Mouse (Mus musculus) c-Kit-negative CD71-positive TER-119-positive erythroid progenitor cells, embryonic 14.5 days (primary cell): ENCODE measurements around the gene Gatad2b.
"Not testable (repeated sequence)": the region's sequence is repeated elsewhere in the genome, so short reads cannot be mapped to it uniquely, and the experiment has no call there.

Experiments used
- DNase-seq: peaks from one replicate; pipeline ENCODE4 v3.0.0-alpha.2; 2013; ENCODE audit warnings: low read depth, low spot score

Gene Gatad2b

DNA sequence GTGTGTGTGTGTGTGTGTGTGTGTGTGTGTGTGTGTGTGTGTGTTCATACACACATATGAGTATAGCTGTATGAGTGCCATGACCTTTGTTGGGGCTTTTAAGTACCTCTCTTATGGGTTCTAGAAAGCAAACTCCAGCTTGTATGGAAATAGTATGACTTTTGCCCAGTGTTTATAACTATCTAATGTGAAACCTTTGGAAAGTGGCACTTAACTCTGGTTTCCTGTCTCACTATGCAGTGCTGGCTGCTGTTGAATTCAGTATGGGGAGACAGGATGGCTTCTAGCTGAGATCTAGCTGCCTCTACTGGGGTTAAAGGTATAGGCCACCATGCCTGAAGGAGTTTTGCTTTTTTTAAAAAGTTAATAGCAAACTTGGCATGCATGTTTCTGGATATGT is 16.6 kb downstream of the Gatad2b start:
- DNase-seq, result no peak

DNA sequence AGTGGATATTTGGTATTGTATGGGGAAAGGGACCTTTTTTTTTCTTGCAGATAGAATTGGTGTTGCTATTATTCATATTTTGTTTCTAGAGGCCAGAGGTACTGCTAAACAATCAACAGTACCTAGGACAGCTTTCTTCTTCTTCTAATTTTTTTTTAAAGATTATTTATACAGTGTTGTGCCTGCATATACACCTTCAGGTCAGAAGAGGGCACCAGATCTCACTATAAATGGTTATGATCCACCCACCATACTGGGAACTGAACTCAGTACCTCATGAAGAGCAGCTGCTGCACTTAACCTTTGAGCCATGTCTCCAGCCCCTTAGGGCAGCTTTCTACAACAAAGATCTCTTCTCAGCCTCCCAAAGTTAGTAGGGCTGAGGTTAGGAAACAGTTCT is 20.4 kb downstream of the Gatad2b start:
- peak; percentile 24 for DNase-seq

DNA sequence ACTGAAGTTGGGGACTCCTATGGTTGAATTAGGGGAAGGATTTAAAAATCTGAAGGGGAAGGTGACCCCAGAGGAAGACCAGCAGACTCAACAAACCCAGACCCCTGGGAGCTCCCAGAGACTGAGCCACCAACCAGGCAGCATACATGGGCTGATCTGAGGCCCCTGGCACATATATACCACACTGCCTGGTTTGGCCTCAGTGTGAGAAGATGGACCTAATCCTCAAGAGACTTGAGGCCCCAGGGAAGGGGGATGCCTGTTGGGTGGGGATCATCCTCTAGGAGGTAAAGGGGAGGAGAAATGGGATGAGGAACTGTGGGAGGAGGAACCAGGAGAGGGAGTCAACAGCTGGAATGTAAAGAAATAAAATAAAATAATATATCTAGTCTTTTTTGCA is 21.3 kb downstream of the Gatad2b start:
- no peak for DNase-seq

DNA sequence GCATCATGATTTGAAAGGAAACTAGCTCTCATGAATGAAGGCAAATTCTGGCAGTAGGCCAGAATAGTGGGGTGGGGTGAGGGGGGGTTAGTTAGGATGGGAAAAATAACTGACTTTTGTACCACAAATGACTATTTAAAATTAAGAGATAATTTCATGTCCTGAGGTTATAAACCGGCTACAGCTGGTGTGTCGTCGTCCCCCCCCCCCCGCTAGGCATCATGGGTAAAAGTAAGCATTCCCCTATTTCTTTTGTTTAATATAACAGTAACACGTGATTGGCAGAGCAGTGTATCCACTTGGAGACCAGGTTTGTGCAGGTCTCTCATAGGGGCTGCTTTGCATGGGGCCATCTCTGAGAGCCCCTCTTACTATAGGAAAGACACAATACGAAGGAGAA is 29.3 kb downstream of the Gatad2b start:
- no peak for DNase-seq

DNA sequence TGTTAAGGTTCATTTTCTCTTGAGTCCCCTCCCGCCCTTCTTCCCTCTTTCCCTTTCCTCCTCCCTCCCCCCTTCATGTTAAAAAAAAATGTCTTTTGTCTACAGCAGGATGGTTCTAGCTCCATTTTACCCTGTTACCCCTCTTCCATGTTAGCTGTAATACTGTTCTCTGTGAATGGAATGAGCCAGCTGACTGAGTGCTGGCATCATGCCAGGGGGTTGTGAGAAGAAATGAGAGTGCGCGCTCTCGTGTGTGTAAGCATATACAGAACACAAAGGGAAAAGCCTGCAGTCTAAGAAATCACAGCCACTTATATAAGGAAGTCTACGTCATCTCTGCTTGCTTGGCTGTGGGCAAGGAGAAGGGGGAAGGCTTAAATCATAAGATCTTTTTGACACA is 30.1 kb downstream of the Gatad2b start:
- DNase-seq, result no peak

DNA sequence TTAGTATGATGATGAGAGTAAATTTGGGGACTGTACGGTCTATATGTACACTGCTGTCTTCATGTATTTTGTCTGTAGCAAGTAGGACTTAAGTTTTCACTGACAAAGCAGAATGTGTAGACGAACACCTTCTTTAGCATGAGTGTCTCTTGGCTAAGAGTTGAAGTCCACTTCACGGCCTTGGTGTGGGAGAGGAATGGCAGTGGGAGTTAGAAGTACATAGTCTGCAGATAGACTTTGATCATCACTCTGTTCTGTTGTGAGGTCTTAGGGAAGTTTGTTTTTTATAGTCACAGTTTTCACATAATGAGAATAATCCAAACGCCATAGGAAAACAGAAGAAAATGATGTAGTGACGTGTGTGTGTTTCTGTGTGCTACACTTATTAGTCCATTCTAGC is 39.5 kb downstream of the Gatad2b start:
- no peak for DNase-seq

DNA sequence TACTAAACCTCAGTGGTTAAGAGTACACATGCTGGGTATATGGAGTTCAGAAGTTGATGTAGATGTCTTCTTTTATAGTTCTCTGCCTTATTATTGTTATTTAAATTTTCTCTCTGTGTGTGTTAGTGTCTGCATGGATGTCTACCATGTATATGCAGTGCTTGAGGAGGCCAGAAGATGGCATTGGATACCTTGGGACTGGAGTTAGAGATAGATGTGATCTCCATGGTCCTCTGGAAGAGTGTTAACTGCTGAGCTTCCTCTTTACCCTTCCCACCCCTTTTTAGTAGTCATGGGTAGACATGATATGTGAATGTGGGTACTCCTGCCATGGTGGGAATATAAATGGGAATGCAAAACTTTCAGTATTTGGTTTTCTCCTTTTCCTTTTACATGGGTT is 42.5 kb downstream of the Gatad2b start:
- no peak for DNase-seq

DNA sequence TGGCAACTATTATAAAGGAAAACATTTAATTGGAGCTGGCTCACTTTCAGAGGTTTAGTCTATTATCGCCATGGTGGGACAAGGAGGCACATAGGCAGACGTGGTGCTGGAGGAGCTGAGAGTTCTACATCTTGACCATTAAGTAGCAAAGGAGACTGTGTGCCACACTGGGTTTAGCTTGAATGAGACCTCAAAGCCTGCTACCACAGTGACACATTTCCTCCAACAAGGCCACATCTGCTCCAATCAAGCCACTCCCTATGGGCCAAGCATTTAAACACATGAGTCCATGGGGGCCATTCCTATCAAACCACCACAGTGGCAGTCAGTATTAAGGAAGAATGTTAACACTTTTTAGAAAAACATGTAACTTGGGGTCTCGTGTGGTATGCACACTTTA is 45.2 kb downstream of the Gatad2b start:
- DNase-seq, result no peak

DNA sequence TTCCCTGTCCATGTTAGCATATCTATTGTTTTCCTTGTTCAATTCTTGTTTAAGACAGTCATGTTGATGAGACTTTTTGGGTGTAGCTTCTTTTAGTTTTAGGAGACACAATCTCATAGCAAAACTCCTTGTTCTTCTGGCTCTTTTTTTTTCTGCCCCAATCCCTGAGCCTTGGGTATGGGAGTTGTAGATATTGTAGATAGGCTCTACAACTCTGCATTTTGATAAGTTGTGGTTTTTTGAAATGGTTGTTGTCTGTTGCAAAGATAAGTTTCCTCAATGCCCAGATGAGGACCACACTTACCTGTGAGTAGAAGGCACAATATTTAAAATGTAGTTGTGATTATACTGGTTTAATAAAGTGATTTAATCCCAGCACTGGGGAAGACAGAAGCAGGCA is 47.2 kb downstream of the Gatad2b start:
- no peak for DNase-seq

DNA sequence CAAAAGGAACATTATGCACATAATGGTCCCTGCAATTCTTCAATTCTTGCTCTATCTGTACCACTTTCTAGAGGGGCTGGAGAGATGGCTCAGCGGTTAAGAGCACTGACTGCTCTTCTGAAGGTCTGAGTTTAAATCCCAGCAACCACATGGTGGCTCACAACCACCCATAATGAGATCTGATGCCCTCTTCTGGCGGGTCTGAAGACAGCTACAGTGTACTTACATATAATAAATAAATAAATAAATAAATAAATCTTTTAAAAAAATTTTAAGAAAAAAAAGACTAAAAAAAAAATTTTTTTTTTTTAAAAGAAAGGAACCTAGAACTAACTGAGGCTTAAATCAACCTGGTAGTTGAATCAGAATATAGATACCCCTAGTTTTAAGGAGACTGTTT is 49.9 kb downstream of the Gatad2b start:
- DNase-seq, result not testable (repeated sequence)

DNA sequence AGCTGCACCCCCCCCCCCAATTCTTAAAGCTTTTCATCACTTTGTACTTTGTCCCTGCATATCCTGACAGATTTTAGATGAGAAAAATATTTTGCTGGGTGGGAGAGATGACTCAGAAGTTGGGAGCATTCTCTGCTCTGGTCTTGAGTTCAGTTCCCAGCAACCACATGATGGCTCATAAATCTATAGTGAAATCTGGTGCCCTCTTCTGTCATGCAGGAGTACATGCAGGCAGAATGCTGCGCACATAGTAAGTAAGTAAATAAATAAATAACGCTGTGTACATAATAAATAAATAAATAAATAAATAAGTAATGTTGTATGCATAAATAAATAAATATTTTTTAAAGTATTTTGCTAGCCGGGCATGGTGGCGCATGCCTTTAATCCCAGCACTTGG is 54.9 kb downstream of the Gatad2b start:
- DNase-seq, result no peak

DNA sequence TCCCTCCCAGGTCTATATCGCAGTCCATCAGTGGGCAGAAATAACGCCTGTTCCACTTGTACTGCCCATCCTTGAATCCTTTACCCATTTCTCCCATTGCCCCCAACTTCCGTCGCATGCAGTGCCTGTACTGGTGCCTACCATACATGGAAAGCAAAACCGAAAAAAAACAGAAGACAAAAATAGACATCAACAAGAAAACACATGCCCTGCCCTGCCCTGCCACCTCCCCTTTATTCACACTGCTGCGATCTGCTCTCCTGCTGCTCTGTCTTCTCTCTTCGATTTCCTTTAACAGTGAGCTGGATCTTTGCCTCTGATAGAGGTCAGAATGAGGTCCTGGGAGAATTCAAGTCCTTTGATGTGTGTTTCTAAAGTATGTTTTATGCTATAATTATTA is 65.0 kb downstream of the Gatad2b start:
- DNase-seq, result no peak

DNA sequence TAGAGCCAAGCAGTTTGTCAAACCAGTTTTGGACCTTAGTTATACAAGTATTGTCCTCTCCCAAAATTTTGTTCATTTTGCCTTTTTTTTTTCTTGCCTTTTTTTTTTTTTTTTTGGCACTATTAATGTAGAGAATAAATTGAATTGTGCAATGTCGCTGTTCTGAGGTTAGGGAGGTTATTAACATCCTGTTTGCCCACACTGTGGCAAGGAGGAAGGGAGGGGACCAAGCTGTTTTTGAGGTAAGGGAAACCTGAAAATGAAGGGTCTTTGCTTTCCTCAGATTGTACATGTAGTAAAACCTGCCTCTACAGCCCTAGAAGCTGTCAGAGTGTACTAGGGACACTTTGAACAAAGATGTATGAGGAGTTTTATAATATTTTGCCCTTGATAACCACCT is 66.3 kb downstream of the Gatad2b start:
- DNase-seq, result no peak

DNA sequence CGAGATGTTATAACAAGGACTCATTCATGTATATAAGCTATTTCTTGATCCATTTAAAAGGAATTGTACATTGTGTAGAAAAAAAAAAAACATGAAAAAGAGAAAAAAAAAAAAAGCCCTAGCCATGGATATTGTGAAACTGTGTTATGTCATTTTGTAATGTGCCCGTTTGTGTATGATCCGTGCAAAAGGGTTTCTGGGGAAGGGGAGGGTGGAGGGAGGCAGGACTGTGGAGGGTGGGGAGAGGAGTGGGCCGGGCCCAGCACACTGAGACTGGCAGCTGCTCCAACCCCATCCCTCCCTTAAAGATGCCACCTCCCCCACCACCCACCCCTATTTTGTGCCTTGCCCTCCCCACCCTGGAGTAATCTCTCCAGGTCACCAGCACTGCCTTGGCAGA is 68.5 kb downstream of the Gatad2b start:
- no peak for DNase-seq

DNA sequence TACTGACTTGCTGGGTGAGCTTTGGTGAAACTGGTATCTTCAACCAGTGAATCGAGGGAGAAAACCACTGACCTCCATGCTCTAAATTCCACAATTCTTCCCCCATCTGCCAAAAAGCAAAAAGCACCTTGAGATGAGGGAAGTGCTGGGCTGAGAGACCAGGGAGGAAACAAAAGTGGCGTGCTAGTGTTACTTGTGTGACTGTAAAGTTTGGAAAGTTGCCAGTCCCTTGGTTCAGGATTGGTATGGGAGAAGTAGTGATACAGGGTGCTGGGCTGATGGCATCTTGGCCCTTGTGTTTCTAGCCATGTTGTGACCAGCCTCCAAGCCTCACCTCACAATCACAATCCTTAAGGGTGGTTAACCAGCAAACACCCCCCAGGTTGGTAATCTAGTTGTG is 69.4 kb downstream of the Gatad2b start:
- DNase-seq, result no peak

DNA sequence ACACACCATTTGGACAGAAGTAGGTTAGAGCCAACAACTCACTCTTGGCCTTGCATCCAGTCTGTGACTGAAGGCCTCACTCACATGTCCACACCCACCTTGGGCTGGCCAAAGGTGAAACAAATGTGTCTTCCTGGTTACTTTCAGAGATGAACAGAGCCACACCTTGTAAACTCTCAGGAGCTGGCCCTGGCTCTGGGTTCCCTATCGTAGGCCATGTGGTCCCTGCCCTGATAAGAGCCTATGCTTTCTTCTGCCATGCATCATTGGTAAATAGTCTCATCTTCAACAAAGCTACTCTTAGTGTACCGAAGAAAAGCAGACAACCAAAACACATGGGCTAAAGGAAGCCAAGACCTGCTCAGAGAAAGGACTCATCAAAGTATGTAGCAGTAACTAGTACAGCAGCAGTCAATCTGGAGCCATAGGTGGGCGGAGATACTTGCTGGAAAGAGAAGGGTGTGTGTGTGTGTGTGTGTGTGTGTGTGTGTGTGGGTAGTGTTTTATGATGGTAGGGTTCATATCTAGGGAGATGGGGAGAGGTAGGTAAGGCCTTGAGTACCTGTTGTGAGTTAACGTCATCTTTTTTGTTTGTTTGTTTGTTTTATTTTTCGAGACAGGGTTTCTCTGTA is 74.1 kb downstream of the Gatad2b start:
- no peak for DNase-seq

DNA sequence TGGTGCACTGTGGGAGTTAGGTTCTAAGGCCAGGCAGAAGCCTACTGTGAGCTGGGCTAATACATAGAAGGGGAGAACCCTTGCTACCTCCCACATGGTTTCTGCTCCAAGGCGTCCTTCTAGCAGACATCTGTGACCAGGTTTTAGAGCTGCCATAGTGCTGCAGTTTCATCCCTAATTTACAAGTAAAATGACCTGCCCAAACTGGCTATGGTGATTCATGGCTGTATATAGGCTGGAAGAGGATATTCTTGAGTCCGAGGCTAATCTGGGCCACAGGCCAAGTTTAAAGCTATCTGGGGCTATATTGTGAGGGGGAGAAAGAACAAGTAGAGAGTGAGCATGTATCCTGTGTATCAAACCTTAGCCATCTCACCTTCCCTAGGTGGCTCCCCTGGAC is 76.1 kb downstream of the Gatad2b start:
- DNase-seq, result no peak

DNA sequence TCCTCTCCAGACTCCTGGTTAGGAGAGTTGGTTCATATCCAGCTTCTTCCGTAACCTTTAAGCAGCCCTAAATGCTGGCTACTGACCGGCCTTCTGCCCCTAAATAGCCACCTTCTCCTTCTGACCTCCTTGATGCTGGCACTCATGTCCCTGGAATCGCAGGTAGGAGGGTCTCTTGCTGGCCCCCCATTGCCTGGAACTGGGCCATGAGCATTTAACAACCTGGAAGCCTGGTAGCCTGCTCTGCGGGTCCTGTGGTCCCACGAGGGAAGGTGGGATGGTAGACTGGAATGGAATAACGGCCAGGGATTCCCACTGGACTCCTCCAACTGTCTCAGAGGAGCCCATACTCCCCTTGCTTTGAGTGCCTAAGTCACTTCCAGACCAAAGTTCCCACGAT is 78.9 kb downstream of the Gatad2b start:
- DNase-seq, result no peak

DNA sequence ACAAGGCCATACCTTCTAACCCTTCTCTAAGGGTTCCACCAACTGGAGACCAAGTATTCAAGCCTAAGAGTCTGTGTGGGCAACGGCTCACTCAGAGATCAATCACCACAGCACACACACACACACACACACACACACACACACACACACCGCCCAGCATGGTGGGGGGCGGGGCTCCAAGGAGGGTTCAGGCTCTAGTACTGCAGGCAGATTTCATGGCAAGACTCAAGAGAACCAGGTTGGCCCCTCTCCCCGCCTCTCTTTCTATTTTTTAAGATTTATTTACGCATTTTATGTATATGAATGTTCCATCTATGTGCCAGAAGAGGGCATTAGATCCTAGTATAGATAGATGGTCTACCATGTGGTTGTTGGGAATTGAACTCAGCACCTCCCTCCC is 79.8 kb downstream of the Gatad2b start:
- no peak for DNase-seq

DNA sequence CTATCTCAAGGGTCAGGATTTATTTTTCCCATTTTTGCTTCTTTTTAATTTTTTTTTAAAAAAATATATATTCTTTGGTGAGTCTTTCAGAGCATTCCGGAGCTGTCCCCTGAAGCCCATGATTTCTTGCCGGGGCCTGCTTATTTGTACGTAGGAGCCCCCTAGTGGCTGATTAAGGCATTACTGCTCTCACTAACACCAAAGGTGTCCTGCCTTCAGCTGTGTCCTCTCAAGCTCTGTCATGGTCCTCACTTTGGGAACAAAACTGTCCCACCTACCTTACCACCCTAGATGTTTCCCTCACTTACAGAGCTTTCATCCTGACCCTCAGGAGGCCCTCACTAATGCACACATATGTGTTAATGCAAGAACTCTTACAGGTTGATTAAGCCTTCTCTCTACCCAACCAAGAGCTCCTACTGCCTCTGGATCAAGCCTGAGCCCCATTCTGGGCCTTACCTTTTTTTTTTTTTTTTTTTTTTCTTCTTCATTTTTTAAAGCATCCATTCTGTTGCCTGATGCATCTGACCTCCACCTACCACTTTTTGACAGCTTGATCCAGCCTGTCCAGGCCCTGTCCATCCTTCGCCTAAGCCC is 80.6 kb downstream of the Gatad2b start:
- DNase-seq, result peak; percentile 72

DNA sequence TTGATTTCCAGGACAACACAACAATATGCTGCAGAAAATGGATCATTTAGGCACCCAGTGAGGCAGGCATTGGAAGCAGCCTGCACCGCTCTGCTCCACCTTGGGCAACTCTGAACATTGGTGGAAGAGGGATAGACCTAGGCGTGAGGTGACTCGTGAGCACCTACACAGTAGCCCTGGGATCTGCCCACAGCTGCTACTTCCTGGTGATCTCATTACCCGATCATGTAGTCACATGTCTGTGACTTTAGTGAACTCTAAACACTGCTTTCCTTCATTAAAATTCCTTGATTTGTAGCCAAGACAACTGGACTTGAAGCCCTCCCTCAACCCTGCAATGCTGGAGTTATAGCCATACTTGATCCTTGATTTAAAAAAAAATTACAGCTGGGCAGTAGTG is 81.4 kb downstream of the Gatad2b start:
- DNase-seq, result no peak

DNA sequence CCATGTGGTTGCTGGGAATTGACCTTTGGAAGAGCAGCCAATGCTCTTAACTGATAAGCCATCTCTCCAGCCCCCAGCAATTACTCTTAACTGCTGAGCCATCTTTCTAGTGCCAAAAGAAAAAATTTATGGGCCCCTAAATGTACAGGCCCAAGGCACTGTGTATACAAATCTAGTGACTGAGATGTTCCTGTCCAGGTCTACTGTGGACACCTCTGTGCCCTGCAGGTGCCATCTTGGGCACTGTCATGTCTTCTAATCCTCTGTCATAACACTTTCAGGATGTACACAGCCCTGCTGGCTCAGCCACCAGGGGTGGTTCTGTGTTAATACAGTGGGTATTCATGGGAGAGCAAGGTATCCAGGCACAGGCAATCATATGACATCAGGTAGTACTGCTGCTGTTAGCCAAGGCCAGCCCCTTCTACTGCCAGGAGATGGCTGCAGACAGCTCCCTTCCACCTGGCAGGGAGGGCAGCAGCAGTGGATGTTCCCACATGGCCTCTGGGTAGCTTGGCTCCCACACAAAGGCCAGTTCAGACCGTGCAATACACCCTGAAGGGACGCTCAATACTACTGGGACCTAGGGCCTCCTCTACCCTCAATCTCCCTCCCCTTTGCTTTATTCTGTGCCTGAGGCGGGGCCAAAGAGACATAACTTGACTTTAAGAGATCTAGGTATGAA is 82.7 kb downstream of the Gatad2b start:
- no peak for DNase-seq

DNA sequence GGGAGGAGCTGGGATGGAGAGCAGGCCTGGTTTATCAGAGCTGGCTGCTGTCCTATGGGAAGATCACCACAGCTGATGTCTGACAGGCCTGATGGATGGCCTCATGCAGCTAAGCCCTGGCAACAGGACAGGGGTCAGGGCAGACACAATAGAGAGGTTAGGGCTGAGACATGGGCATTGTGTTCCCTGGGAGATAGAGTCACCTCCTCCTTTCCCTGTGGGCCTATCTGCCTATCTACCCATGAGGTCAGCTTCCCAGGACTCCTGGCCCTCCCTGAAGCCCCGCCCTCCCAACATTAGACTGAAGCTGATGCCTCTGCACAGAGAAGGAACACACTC is 83.2 kb downstream of the Gatad2b start:
- DNase-seq, result no peak

DNA sequence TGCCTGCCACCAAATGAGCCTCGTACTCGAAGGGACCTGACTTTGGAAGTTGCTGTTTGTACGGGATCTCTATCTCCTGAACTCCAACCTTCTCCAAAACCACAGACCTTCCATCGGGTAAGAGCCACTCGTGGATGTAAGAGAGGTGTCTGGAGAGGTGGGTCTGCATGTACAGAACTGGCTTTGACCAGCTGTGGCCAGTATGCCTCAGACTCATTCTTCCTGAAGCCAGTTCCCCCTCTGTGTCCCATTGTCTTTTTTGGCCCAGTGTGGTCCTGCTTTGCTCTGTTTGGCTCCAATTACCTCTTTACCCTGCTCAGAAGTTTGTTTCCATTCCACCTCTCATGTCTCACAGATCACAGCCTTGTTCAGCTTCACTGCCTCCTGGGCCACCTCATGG is 85.5 kb downstream of the Gatad2b start:
- DNase-seq, result no peak
